Mouse (Mus musculus) retina, postnatal 1 day (tissue): ENCODE results near the gene Lnx2.

Experiments used
- DNase-seq: peaks from one replicate; pipeline ENCODE4 v3.0.0-alpha.2; 2012

Gene Lnx2

DNA sequence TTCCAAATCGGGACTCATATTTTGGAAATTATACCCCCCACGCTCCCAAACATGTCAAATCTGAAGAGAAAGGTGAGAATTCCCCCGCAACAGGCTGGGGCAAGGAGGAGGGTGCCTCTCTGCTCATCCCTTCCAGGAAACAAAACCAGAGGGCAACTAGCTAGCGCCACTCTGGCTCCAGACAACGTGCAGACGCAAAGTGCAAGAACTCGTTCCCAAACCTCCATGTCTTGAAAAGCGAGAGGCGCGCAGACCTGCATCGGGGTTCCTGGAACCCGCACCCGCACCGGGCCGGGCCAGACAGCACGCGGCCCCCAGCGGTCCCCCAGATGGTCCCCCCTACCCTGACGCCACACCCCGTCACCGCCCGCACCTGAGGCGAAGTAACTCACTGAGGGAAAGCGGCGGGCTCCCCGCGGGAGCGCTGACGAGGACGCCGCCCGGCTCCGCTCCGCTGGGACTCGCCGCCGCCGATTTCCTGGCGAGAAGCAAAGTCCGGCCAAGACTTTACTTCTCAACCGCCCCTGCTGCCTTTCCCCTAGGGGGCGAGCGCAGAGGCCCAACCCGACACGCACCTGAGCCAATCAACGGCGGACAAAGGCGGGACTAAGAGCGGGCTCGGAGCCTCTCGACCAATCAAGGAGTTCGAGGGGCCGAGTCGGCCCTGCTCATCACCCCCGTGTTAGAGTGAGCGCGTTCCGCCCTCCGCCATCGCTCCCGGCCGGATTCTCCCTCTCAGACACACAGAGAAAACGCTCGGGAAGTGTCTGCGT lies at the start of gene Lnx2:
Gene Lnx2, minus strand, starts transcription at position 561 of the 773 bp plus-strand sequence.
- DNase-seq: peak; percentile 99

DNA sequence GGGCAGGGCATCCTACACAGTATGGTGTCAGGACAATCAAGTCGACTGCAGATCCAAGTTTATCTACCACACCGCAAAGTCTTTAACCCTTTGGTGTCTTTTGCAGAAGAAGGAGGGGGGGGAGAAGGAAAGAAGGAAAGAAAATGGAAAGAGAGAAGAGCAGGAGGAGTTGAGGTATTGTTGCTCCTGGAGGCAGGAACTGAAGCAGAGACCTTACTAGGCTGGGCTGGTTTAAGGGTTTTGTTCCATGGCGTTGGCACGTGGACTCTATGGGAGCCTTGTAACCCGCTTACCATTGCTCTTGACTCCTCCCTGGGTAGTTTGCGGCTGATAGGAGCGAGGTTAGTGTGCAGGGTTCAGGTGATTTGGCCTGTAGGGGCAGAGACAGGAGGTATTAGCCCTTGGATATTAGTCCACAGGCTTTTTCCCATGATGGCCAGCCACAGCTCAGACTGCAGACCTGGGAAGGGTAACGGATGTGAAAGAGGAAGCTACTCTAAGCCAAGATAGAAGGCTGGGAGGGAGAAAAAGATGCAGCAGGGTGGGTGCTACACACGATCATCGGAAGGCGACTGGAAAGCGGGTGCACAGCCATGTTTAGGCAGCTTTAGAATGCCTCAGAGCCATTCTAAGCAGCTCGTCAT lies 49.3 kb upstream of the Lnx2 start:
- DNase-seq: no peak

DNA sequence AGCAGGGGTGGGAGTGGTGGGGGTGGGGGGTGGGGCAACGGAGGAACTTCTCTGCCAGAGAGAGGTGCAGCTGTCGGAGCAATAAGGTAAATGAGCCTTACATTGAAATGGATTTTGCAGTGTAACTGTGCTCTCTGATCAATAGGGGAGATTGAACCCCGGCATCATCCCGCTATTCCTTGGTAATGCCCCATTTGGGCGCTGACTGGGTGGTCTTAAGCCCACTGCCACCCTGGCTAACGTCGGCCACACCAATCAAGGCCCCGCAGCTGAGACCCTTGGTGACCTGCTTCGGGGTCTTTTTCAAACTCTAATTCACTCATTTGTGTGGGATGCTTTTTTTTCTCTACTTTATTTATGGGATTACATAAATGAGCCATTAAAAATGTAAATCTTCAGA lies 48.4 kb upstream of the Lnx2 start:
- DNase-seq: no peak

GRCm38 (mm10) chr5:147121146-147121545 lies 44.8 kb upstream of the Lnx2 start:
- DNase-seq: no peak

DNA sequence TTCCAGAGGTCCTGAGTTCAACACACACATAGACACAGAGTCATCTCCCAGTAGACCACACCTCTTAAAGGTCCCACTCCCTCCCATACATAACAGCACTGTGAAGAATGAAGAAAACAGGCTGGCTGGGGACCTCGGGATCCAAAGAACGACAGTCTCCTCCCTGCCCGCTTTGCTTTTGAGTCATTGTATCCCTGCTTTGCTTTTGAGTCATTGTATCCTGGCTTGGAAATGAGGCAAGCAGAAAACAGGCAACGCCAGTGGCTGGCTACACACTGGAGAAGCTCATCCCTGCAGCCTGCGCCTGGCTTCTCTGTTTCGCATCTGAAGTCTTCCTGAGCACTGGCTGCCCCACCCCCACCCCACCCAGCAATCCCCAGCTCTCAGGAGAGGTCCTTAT lies 40.6 kb upstream of the Lnx2 start:
- no peak for DNase-seq

DNA sequence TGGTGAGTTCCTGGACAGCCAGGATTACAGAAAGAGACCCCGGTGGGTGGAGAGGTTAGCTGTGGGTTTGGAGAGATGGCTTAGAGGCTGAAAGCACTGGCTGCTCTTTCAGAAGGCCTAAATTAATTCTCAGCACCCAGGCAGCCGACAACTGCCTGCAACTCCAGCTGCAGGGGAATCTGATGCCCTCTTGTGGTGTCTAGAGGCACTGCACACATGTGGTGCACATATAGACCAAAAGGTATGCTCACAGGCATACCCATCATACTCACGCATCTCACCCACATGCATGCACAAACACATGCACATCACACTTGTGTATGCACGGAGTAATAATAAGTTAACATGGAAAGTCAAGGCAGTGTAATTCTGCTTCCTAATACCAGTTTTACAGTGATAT lies 39.2 kb upstream of the Lnx2 start:
- DNase-seq: no peak

- DNase-seq: no peak
Observed at GRCm38 (mm10) chr5:147114738-147115137, 38.4 kb upstream of the Lnx2 start.

- no peak for DNase-seq
Observed at GRCm38 (mm10) chr5:147108861-147109591, 32.6 kb upstream of the Lnx2 start.

- no peak for DNase-seq
Observed at GRCm38 (mm10) chr5:147107276-147107675, 30.9 kb upstream of the Lnx2 start.

DNA sequence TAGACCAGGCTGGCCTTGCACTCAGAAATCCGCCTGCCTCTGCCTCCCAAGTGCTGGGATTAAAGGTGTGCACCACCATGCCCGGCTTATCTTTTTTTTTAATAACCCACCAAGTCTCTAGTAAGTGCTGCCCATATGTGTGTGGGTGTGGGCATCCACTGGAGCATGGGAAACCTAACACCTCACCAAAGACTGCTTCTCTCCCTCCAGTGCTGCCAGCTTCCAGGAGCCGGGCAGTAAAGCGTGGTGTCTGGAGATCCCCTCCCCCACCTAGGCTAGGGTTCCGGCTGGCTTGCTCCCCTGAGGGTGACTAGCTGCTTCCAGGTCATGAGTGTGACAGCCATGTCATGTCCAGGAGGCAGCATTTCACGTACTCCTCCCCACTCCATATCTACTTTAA lies 25.9 kb upstream of the Lnx2 start:
- DNase-seq: no peak

- peak; percentile 26 for DNase-seq
Observed at GRCm38 (mm10) chr5:147100180-147100579, 23.8 kb upstream of the Lnx2 start.

- DNase-seq: no peak
Observed at GRCm38 (mm10) chr5:147098667-147099066, 22.3 kb upstream of the Lnx2 start.

DNA sequence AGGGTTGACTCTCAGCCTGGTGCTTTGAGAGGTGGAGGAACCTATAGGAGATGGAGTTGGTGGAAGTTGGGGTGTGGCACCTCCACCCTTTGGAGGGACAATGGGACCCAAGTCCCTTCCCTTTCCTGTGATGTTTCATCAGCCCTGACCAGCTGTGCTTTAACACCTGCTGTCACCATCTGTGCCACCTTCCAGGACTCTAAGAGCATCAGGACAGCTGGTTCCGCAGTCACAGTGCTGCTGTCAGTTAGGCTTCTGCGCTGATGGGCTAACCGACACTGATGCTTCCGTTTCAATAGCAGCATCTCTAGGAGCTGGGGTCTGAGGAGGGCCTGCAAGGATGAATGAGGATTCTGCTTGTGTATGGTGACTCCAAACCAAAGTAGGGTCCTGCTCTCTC lies 20.2 kb upstream of the Lnx2 start:
- no peak for DNase-seq

GRCm38 (mm10) chr5:147094296-147094695 lies 17.9 kb upstream of the Lnx2 start:
- no peak for DNase-seq

GRCm38 (mm10) chr5:147092448-147092847 lies 16.1 kb upstream of the Lnx2 start:
- no peak for DNase-seq

DNA sequence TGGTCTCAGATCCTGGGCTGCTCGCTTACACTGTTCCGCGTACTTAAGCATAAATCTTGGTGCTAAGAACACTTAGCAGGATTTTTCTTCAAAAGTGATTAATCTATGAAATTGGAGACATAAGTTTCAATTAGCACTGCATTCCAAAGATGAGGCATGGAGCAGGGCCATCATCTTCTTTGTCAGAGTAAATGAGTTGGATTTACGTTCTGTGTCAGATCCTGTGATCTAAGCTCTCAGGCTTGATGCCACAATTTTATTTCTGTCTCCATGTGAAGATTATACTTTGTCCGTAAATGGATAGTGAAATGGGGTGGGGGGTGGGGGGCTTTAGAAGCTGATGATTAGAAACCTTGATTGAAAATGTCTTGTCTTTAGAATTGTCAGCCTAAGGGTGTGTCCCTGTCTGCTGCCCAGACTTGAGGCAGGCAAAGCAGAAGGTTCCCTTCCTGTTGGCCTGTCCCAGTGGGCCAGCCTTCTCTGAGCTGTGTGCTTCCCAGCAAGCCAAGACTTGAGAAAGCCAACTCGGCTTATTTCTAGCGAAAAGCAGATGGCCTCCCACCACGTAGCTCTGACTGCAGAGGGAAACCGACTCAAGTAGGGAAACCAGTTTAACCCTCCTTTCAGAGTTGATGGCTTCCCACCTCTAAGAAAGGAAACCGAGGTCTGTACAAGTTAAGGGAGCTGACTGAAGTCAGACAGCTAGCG lies 14.0 kb upstream of the Lnx2 start:
- no peak for DNase-seq

- DNase-seq: no peak
Observed at GRCm38 (mm10) chr5:147089836-147090235, 13.4 kb upstream of the Lnx2 start.

GRCm38 (mm10) chr5:147086816-147087215 lies 10.4 kb upstream of the Lnx2 start:
- no peak for DNase-seq

DNA sequence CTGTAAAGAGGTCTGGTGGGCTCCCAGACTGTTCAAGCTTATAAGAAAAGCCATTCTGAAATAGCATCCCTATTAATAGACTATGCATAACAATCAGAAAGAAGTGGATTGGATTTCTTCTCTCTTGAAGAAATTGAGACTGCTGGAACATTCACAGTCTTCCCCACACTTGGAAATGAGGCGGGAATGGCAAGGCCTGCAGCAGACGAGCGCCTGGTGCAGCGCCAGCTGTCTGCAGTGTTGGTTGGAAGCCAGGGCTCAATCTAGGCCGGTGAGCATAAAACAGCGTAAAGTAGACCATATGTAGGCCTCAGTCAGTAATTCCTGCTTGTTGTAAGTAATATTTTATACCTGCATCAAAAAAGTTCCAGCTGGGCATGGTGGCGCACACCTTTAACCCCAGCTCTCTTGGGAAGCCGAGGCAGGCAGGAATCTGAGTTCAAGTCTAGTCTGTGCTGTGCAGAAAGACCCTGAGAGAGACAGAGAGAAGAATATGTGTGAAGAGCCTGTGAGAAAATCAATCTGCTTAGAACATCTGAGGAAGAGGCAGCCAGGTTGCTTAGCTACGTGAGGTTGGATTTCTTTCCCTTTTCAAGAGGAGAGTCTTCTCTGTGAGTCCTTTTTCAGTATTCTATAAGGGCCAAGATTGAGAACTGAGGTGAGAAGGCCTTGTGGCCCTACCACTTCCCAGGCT lies 9.0 kb upstream of the Lnx2 start:
- peak; percentile 39 for DNase-seq

DNA sequence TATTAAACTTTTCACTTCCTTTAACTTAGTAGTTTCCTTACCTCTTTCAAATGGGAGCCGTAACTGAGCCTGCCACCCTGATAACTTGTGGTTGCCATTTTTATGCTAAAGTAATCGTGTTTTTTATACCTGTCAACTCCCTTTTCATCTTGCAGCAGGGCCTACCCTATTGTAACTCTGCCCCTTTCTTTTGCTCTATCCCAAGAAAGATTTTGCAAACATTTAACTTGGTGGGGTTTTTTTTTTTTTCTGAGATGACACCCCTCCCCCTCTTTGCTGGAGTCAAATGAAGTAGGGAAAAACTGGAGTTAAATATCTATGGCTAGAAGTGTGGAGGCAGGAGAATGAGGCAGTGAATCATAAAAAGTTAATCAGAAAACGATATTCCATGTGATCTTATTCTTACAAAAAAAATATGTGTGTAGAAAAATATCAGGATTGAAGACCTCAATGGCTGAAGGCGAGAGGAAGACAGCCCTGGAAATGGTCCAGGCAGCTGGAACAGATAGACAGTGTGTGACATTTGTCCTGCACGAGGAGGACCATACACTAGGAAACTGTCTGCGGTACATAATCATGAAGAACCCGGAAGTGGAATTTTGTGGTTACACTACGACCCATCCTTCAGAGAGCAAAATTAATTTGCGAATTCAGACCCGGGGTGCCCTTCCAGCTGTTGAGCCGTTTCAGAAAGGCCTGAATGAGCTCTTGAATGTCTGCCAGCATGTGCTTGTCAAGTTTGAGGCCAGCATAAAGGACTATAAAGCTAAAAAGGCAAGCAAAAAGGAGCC lies 1.9 kb upstream of the Lnx2 start:
- no peak for DNase-seq

GRCm38 (mm10) chr5:147077305-147078034 lies 1.1 kb upstream of the Lnx2 start:
- DNase-seq: peak; percentile 88
